ENCODE assay signal across 8 mouse cellular contexts in genomic region chr2:102451671-102452549, GRCm38 (mm10). TPM values are rescaled to one million over a fixed set of nuclear protein-coding genes. Genes with fewer than 3 reads are reported as not detected.
A peak's percentile ranks its signal among the peaks of the same experiment; 100 is the strongest.
DNase-seq lines count a peak whose midpoint lies in the region; ATAC-seq and TF ChIP-seq lines count a peak whose summit lies in the region.

Gene Fjx1, minus strand, starts transcription at chr2:102452499.

- peak within 1 kb of the TSS; percentile 92 for H3K27ac ChIP-seq in hindbrain, embryonic 14.5 days
- peak within 1 kb of the TSS; percentile 91 for H3K27ac ChIP-seq in left cerebral cortex, adult 2 months
- H3K27ac ChIP-seq in stomach, embryonic 16.5 days (ENCODE audit: low read length) = peak within 1 kb of the TSS; percentile 83

- H3K4me3 ChIP-seq in hindbrain, embryonic 14.5 days (replicated peaks; ENCODE audit: low read length) = peak within 1 kb of the TSS; percentile 88
- H3K4me3 ChIP-seq in left cerebral cortex, adult 2 months = peak within 1 kb of the TSS; percentile 87
- peak within 1 kb of the TSS; percentile 75 for H3K4me3 ChIP-seq in stomach, embryonic 16.5 days (replicated peaks; ENCODE audit: low read length)

- intact Hi-C loops in left cerebral cortex, adult 2 months (cut with DNase I) = loop anchor here (1.0 to 5.0 kb wide), 8 partner anchors 51 to 745 kb away; partner anchors contain the start of gene Ldlrad3

- ATAC-seq in hindbrain, embryonic 14.5 days (ENCODE audit: low FRiP score) = peak; percentile 85
- ATAC-seq in stomach, embryonic 16.5 days (ENCODE audit: insufficient read depth, low FRiP score) = peak; percentile 74

- H3K9ac ChIP-seq in hindbrain, embryonic 14.5 days = peak within 1 kb of the TSS; percentile 96
- H3K9ac ChIP-seq in stomach, embryonic 16.5 days (ENCODE audit: low read length) = peak within 1 kb of the TSS; percentile 90

- DNase-seq in right cerebral cortex, adult 2 months (ENCODE audit: low spot score in 2 of 2) = peak; percentile 41 to 50
- DNase-seq in right cerebral cortex, postnatal 25 days = no peak
- peak; percentile 64 for DNase-seq in cerebellum, adult 9-11 months
- peak; percentile 13 to 42 for DNase-seq in frontal cortex, postnatal 25 days (ENCODE audit: low spot score in 2 of 2)
- DNase-seq in hindbrain, embryonic 14.5 days (ENCODE audit: low spot score) = peak; percentile 85
- DNase-seq in left cerebral cortex, adult 2 months (ENCODE audit: extremely low spot score in 1 of 2, low spot score in 2 of 2) = no peak
- DNase-seq in lung, postnatal 4 days = peak; percentile 54 to 72

- peak within 1 kb of the TSS; percentile 84 for H3K4me2 ChIP-seq in hindbrain, embryonic 14.5 days (replicated peaks)
- H3K4me2 ChIP-seq in stomach, embryonic 16.5 days (ENCODE audit: low read depth, low read length) = peak within 1 kb of the TSS; percentile 93

- TF ChIP-seq CTCF in left cerebral cortex, adult 2 months (IDR thresholded peaks at IDR 0.05) = no peak

- no peaks in the 10 kb centered on the region for H3K36me3 ChIP-seq in hindbrain, embryonic 14.5 days (replicated peaks; ENCODE audit: control insufficient read depth, insufficient read depth)
- no peaks in the 10 kb centered on the region for H3K36me3 ChIP-seq in stomach, embryonic 16.5 days (ENCODE audit: control insufficient read depth, insufficient read depth, low read length)

- peaks cover 23% of the 10 kb centered on the region for H3K4me1 ChIP-seq in hindbrain, embryonic 14.5 days (replicated peaks; ENCODE audit: control insufficient read depth, insufficient read depth, low read length)
- H3K4me1 ChIP-seq in stomach, embryonic 16.5 days (ENCODE audit: control insufficient read depth, insufficient read depth, low read length) = peaks cover 21% of the 10 kb centered on the region

- WGBS in hindbrain, embryonic 14.5 days = 2% methylated on average over 45 of the region's 49 CpGs
- WGBS in stomach, embryonic 16.5 days = 1% methylated on average over 45 of the region's 49 CpGs

- H3K27me3 ChIP-seq in hindbrain, embryonic 14.5 days (ENCODE audit: control insufficient read depth, insufficient read depth, low read length) = no peaks in the 10 kb centered on the region
- no peaks in the 10 kb centered on the region for H3K27me3 ChIP-seq in stomach, embryonic 16.5 days (ENCODE audit: control insufficient read depth, insufficient read depth, low read length)

- no peaks in the 10 kb centered on the region for H3K9me3 ChIP-seq in hindbrain, embryonic 14.5 days (ENCODE audit: control insufficient read depth, low read length)
- no peaks in the 10 kb centered on the region for H3K9me3 ChIP-seq in stomach, embryonic 16.5 days (replicated peaks; ENCODE audit: control insufficient read depth, low read length)

RNA-seq across cellular contexts. Expression of gene Fjx1, which starts in this region (rescaled TPM):
- 32.3 and 38.3 TPM in 2 replicates for polyA plus RNA-seq in hindbrain, embryonic 14.5 days (2014; fragmentation: Nextera tagmentation; extraction: Ambion mirVana)
- total RNA-seq in left cerebral cortex, adult 2 months (2021) = 10 to 100 TPM; 57.3 to 62.8 TPM
- polyA plus RNA-seq in stomach, embryonic 16.5 days (2015; fragmentation: Nextera tagmentation; extraction: Ambion mirVana) = 2.8 and 3.9 TPM in 2 replicates

Comparison
In these comparisons a context has a peak if more than half of its experiments do, and no peak if none do; other contexts are left out.
1. DNase-seq: peak in right cerebral cortex, adult 2 months (2 of 2), cerebellum, adult 9-11 months (single experiment), frontal cortex, postnatal 25 days (2 of 2), hindbrain, embryonic 14.5 days (single experiment) and lung, postnatal 4 days (2 of 2); none in right cerebral cortex, postnatal 25 days (single experiment) and left cerebral cortex, adult 2 months (0 of 2).
2. Peak in every context shown above with its lines, with median percentiles within 50 percentile points of each other: H3K27ac ChIP-seq and H3K4me3 ChIP-seq.